Mouse (Mus musculus): ENCODE data around the gene Prr22. TPM values are rescaled to one million over a fixed set of nuclear protein-coding genes. Genes with fewer than 3 reads are reported as not detected.

Gene Prr22
- polyA plus RNA-seq, 1 experiment from 2014 or later, result 1.4 TPM

GRCm38 (mm10) chr17:56780291-56780978, 10.4 kb downstream of the Prr22 start:
- 82% methylated on average over 13 of the region's 13 CpGs for WGBS
- Histone ChIP-seq H3K27ac (no peak overlapping the region), H3K36me3 (peaks cover 9% of the 10 kb centered on the region), H3K4me1 (no peaks in the 10 kb centered on the region), H3K4me3 (no peak overlapping the region), H3K9me3 (no peaks in the 10 kb centered on the region), H3K4me2 (replicated peaks) (no peak overlapping the region), H3K27me3 (no peaks in the 10 kb centered on the region), H3K9ac (peak overlapping the region; percentile 13; the same call in 1 of the 2 replicates)
- ATAC-seq (ENCODE audit: insufficient number of reproducible peaks, insufficient read depth, low FRiP score, low TSS enrichment), result no peak

- H3K9me3 ChIP-seq, result no peaks in the 10 kb centered on the region
- no peak overlapping the region for H3K4me3 ChIP-seq
- no peaks in the 10 kb centered on the region for H3K4me1 ChIP-seq
- no peak overlapping the region for H3K4me2 ChIP-seq (replicated peaks)
- 76% methylated on average over 3 of the region's 3 CpGs for WGBS
- no peak overlapping the region for H3K9ac ChIP-seq
- no peak for ATAC-seq (ENCODE audit: insufficient number of reproducible peaks, insufficient read depth, low FRiP score, low TSS enrichment)
- no peak overlapping the region for H3K27ac ChIP-seq
- no peaks in the 10 kb centered on the region for H3K27me3 ChIP-seq
- H3K36me3 ChIP-seq, result no peaks in the 10 kb centered on the region
Measured at GRCm38 (mm10) chr17:56788886-56789285, 18.8 kb downstream of the Prr22 start.

GRCm38 (mm10) chr17:56789286-56789685, 19.2 kb downstream of the Prr22 start:
- no peak for ATAC-seq (ENCODE audit: insufficient number of reproducible peaks, insufficient read depth, low FRiP score, low TSS enrichment)
- no peaks in the 10 kb centered on the region for H3K27me3 ChIP-seq
- 83% methylated on average over 6 of the region's 6 CpGs for WGBS
- no peaks in the 10 kb centered on the region for H3K9me3 ChIP-seq
- no peak overlapping the region for H3K27ac ChIP-seq
- no peaks in the 10 kb centered on the region for H3K36me3 ChIP-seq
- H3K4me3 ChIP-seq, result no peak overlapping the region
- no peak overlapping the region for H3K9ac ChIP-seq
- H3K4me2 ChIP-seq (replicated peaks), result no peak overlapping the region
- H3K4me1 ChIP-seq, result no peaks in the 10 kb centered on the region

GRCm38 (mm10) chr17:56792588-56792987, 22.5 kb downstream of the Prr22 start:
- no peak overlapping the region for H3K4me3 ChIP-seq
- no peaks in the 10 kb centered on the region for H3K36me3 ChIP-seq
- H3K27ac ChIP-seq, result no peak overlapping the region
- WGBS, result 81% methylated on average over 3 of the region's 3 CpGs
- no peak for ATAC-seq (ENCODE audit: insufficient number of reproducible peaks, insufficient read depth, low FRiP score, low TSS enrichment)
- no peaks in the 10 kb centered on the region for H3K9me3 ChIP-seq
- no peak overlapping the region for H3K4me2 ChIP-seq (replicated peaks)
- H3K4me1 ChIP-seq, result no peaks in the 10 kb centered on the region
- H3K27me3 ChIP-seq, result no peaks in the 10 kb centered on the region
- H3K9ac ChIP-seq, result no peak overlapping the region

GRCm38 (mm10) chr17:56793614-56794319, 23.7 kb downstream of the Prr22 start:
- ATAC-seq (ENCODE audit: insufficient number of reproducible peaks, insufficient read depth, low FRiP score, low TSS enrichment), result no peak
- H3K4me2 ChIP-seq (replicated peaks), result no peak overlapping the region
- no peaks in the 10 kb centered on the region for H3K36me3 ChIP-seq
- H3K9ac ChIP-seq, result no peak overlapping the region
- no peak overlapping the region for H3K4me3 ChIP-seq
- H3K27me3 ChIP-seq, result no peaks in the 10 kb centered on the region
- H3K9me3 ChIP-seq, result no peaks in the 10 kb centered on the region
- no peaks in the 10 kb centered on the region for H3K4me1 ChIP-seq
- 63% methylated on average over 6 of the region's 6 CpGs for WGBS
- no peak overlapping the region for H3K27ac ChIP-seq

- no peak overlapping the region for H3K4me2 ChIP-seq (replicated peaks)
- no peak for ATAC-seq (ENCODE audit: insufficient number of reproducible peaks, insufficient read depth, low FRiP score, low TSS enrichment)
- no peaks in the 10 kb centered on the region for H3K4me1 ChIP-seq
- no peak overlapping the region for H3K9ac ChIP-seq
- no peaks in the 10 kb centered on the region for H3K27me3 ChIP-seq
- WGBS, result 83% methylated on average over 3 of the region's 3 CpGs
- H3K9me3 ChIP-seq, result no peaks in the 10 kb centered on the region
- H3K27ac ChIP-seq, result no peak overlapping the region
- H3K36me3 ChIP-seq, result peaks cover 4% of the 10 kb centered on the region; the same call in 1 of the 2 replicates
- no peak overlapping the region for H3K4me3 ChIP-seq
Measured at GRCm38 (mm10) chr17:56799276-56799675, 29.2 kb downstream of the Prr22 start.

GRCm38 (mm10) chr17:56802065-56802464, 32.0 kb downstream of the Prr22 start:
- H3K9me3 ChIP-seq, result no peaks in the 10 kb centered on the region
- ATAC-seq (ENCODE audit: insufficient number of reproducible peaks, insufficient read depth, low FRiP score, low TSS enrichment), result no peak
- no peaks in the 10 kb centered on the region for H3K27me3 ChIP-seq
- WGBS, result 72% methylated on average over 8 of the region's 8 CpGs
- H3K4me3 ChIP-seq, result no peak overlapping the region
- no peaks in the 10 kb centered on the region for H3K4me1 ChIP-seq
- no peak overlapping the region for H3K9ac ChIP-seq
- H3K27ac ChIP-seq, result no peak overlapping the region
- H3K4me2 ChIP-seq (replicated peaks), result no peak overlapping the region
- peaks cover 4% of the 10 kb centered on the region; the same call in 1 of the 2 replicates for H3K36me3 ChIP-seq

- peaks cover 4% of the 10 kb centered on the region; the same call in 1 of the 2 replicates for H3K4me1 ChIP-seq
- no peaks in the 10 kb centered on the region for H3K9me3 ChIP-seq
- no peak overlapping the region for H3K4me2 ChIP-seq (replicated peaks)
- no peak overlapping the region for H3K4me3 ChIP-seq
- H3K27me3 ChIP-seq, result 0 out of 2 replicates have a peak, but pooled peaks cover 4% of the 10 kb centered on the region
- H3K27ac ChIP-seq, result no peak overlapping the region
- ATAC-seq (ENCODE audit: insufficient number of reproducible peaks, insufficient read depth, low FRiP score, low TSS enrichment), result no peak
- WGBS, result 82% methylated on average over 5 of the region's 5 CpGs
- H3K36me3 ChIP-seq, result peaks cover 4% of the 10 kb centered on the region; the same call in 1 of the 2 replicates
- H3K9ac ChIP-seq, result no peak overlapping the region
Measured at GRCm38 (mm10) chr17:56804952-56805351, 34.9 kb downstream of the Prr22 start.

GRCm38 (mm10) chr17:56805784-56806183, 35.7 kb downstream of the Prr22 start:
- ATAC-seq (ENCODE audit: insufficient number of reproducible peaks, insufficient read depth, low FRiP score, low TSS enrichment), result no peak
- no peaks in the 10 kb centered on the region for H3K9me3 ChIP-seq
- peaks cover 12% of the 10 kb centered on the region for H3K4me1 ChIP-seq
- no peak overlapping the region for H3K4me3 ChIP-seq
- no peak overlapping the region for H3K27ac ChIP-seq
- WGBS, result 89% methylated on average over 1 of the region's 1 CpGs
- peaks cover 4% of the 10 kb centered on the region; the same call in 1 of the 2 replicates for H3K36me3 ChIP-seq
- H3K9ac ChIP-seq, result no peak overlapping the region
- 0 out of 2 replicates have a peak, but pooled peaks cover 4% of the 10 kb centered on the region for H3K27me3 ChIP-seq
- H3K4me2 ChIP-seq (replicated peaks), result no peak overlapping the region

GRCm38 (mm10) chr17:56808518-56808917, 38.5 kb downstream of the Prr22 start:
- no peaks in the 10 kb centered on the region for H3K36me3 ChIP-seq
- H3K27me3 ChIP-seq, result 0 out of 2 replicates have a peak, but pooled peaks cover 4% of the 10 kb centered on the region
- peak; percentile 68 for ATAC-seq (ENCODE audit: insufficient number of reproducible peaks, insufficient read depth, low FRiP score, low TSS enrichment)
- H3K4me2 ChIP-seq (replicated peaks), result no peak overlapping the region
- H3K4me3 ChIP-seq, result no peak overlapping the region
- WGBS, result 10% methylated on average over 9 of the region's 9 CpGs
- H3K9me3 ChIP-seq, result no peaks in the 10 kb centered on the region
- peaks cover 13% of the 10 kb centered on the region for H3K4me1 ChIP-seq
- no peak overlapping the region for H3K27ac ChIP-seq
- H3K9ac ChIP-seq, result no peak overlapping the region

- no peak overlapping the region for H3K27ac ChIP-seq
- WGBS, result 7% methylated on average over 3 of the region's 3 CpGs
- no peak overlapping the region for H3K9ac ChIP-seq
Measured at GRCm38 (mm10) chr17:56810245-56810644, 40.2 kb downstream of the Prr22 start.

More at GRCm38 (mm10) chr17:56810245-56810644, 40.2 kb downstream of the Prr22 start:
- H3K9me3 ChIP-seq, result no peaks in the 10 kb centered on the region
- H3K4me3 ChIP-seq, result no peak overlapping the region
- ATAC-seq (ENCODE audit: insufficient number of reproducible peaks, insufficient read depth, low FRiP score, low TSS enrichment), result no peak
- H3K36me3 ChIP-seq, result no peaks in the 10 kb centered on the region
- no peak overlapping the region for H3K4me2 ChIP-seq (replicated peaks)
- peaks cover 19% of the 10 kb centered on the region for H3K4me1 ChIP-seq
- H3K27me3 ChIP-seq, result 0 out of 2 replicates have a peak, but pooled peaks cover 4% of the 10 kb centered on the region
